Mouse (Mus musculus) heart, adult 11 months (tissue): ENCODE measurements around the gene Gdpgp1.

ENCODE experiments used
- DNase-seq: peaks from one replicate; pipeline ENCODE4 v3.0.0; 2022

Gdpgp1 gene

GRCm38 (mm10) chr7:80227065-80227464 lies 5.6 kb upstream of the Gdpgp1 start:
- no peak for DNase-seq

- peak; percentile 88 for DNase-seq
Observed at GRCm38 (mm10) chr7:80230196-80230595, 2.5 kb upstream of the Gdpgp1 start.

GRCm38 (mm10) chr7:80231971-80232488 lies 635 bp upstream of the Gdpgp1 start:
- no peak for DNase-seq

GRCm38 (mm10) chr7:80233799-80234198 lies 1.1 kb downstream of the Gdpgp1 start:
- DNase-seq, result no peak

GRCm38 (mm10) chr7:80238542-80238941 lies 5.9 kb downstream of the Gdpgp1 start:
- DNase-seq, result no peak

GRCm38 (mm10) chr7:80241661-80242060 lies 9.0 kb downstream of the Gdpgp1 start:
- no peak for DNase-seq

GRCm38 (mm10) chr7:80244851-80245250 lies 12.2 kb downstream of the Gdpgp1 start:
- no peak for DNase-seq

GRCm38 (mm10) chr7:80246148-80246721 lies 13.6 kb downstream of the Gdpgp1 start, which contains the start of gene Ttll13:
TSS of gene Ttll13 (plus strand) at chr7:80246376.
- peak; percentile 100 for DNase-seq

GRCm38 (mm10) chr7:80246859-80247258 lies 14.2 kb downstream of the Gdpgp1 start:
- DNase-seq, result no peak

GRCm38 (mm10) chr7:80252437-80252836 lies 19.8 kb downstream of the Gdpgp1 start:
- no peak for DNase-seq

GRCm38 (mm10) chr7:80252886-80253285 lies 20.2 kb downstream of the Gdpgp1 start:
- DNase-seq, result no peak

- no peak for DNase-seq
Observed at GRCm38 (mm10) chr7:80255981-80256380, 23.3 kb downstream of the Gdpgp1 start.

- DNase-seq, result no peak
Observed at GRCm38 (mm10) chr7:80257706-80258105, 25.0 kb downstream of the Gdpgp1 start.

GRCm38 (mm10) chr7:80260625-80261371 lies 28.1 kb downstream of the Gdpgp1 start, which contains the start of gene Ngrn:
TSS of gene Ngrn (plus strand) at chr7:80261215.
- DNase-seq, result peak; percentile 98

- DNase-seq, result no peak
Observed at GRCm38 (mm10) chr7:80261372-80261990, 28.8 kb downstream of the Gdpgp1 start.

GRCm38 (mm10) chr7:80264606-80265005 lies 31.9 kb downstream of the Gdpgp1 start:
- no peak for DNase-seq

GRCm38 (mm10) chr7:80267764-80268163 lies 35.1 kb downstream of the Gdpgp1 start:
- DNase-seq, result no peak

GRCm38 (mm10) chr7:80268897-80269750 lies 36.5 kb downstream of the Gdpgp1 start, which contains the start of gene Vps33b:
TSS of gene Vps33b (plus strand) at chr7:80269649.
- peak; percentile 99 for DNase-seq

- no peak for DNase-seq
Observed at GRCm38 (mm10) chr7:80269751-80270255, 37.1 kb downstream of the Gdpgp1 start.

GRCm38 (mm10) chr7:80273456-80273855 lies 40.8 kb downstream of the Gdpgp1 start:
- no peak for DNase-seq

- DNase-seq, result no peak
Observed at GRCm38 (mm10) chr7:80276374-80276773, 43.7 kb downstream of the Gdpgp1 start.

GRCm38 (mm10) chr7:80280032-80280431 lies 47.4 kb downstream of the Gdpgp1 start:
- DNase-seq, result no peak
